Mouse (Mus musculus) gastrocnemius, postnatal 25 days (tissue): Measurements from ENCODE around the gene Syne2. TPM values are rescaled to one million over a fixed set of nuclear protein-coding genes. Genes with fewer than 3 reads are reported as not detected.

ENCODE experiments used
- DNase-seq: peaks from one replicate; pipeline ENCODE4 v3.0.0; 2022
- total RNA-seq, 2 experiments: library from RNA; stranded (reverse); gene quantifications; 1 replicate in 1 of 2; 2 replicates in 1 of 2; pipeline ENCODE4 v1.2.3; 2021

Syne2 gene
- total RNA-seq, 2 experiments from 2014 or later = 13.2 to 13.5 TPM

DNA sequence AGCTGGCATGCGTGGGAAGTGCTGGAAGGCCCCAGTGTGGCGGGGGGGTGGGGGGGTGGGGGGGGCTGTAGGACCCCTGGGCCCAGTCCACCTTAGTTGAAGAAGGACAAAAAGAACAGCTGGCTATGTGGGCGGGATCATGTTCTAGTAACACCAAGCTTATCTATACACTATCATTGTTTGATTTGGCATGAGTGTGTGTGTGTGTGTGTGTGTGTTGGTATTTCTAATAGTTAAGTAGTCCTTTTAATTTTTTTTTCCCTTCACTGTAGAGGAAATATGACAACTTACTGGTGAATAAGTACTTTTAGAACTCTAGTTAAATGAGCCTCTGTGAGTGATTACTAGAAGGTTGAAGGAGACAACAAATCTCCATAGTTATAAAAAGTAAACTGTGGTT is 230.0 kb downstream of the Syne2 start:
- DNase-seq = no peak

GRCm38 (mm10) chr12:76048672-76049071 is 230.7 kb downstream of the Syne2 start:
- no peak for DNase-seq

DNA sequence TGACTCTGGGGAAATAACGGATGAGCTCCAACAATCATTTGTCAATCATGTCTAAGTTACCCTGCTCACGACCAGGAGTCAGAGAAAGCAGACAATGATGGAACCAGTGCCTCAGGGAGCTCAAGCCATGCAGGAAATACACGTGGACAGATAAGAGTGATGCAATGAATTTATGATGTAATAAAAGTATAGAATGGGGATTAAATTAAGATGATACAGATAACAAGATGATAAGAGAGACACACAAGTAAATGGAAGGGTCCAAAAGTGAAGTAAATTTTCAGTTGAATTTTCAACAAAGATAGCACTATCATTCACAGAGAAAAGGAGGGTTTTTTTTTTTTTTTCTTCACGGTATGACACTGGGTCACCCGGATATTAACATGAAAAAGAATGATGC is 231.4 kb downstream of the Syne2 start:
- no peak for DNase-seq

DNA sequence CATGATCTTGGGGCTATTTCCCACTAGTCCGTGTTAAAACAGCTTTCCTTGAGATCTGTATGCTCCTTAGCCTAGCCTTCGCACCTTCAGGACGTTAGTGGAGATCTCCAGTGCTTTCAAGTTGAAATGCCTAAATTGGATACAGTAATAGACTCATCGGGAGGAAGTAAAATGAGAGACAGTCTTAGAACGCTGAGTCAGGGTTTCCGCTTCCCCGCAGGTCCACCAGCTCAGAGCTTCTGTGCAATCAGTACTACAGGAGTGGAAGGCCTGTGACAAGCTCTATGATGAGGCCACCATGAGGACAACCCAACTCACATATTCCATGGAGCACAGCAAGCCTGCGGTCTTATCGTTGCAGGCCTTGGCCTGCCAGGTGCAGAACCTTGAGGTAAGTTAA is 233.9 kb downstream of the Syne2 start:
- no peak for DNase-seq

DNA sequence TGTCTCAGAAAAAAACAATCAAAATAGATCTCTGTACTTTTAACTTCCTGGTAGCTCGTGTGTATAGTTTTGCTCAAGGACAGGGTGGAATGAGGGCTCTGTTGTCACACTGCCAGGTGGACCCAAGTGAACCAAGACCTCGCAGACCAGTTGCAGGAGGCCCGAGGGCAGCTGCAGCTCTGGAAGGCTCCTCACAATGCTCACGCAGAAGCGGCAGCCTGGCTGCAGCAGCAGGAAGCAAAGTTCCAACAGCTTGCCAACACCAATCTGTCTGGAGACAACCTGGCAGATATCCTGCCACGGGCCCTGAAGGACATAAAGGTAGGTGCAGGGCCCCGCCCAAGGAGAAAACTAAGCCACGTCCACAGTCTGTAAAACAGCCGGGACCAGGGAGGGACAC is 236.7 kb downstream of the Syne2 start:
- DNase-seq = no peak

DNA sequence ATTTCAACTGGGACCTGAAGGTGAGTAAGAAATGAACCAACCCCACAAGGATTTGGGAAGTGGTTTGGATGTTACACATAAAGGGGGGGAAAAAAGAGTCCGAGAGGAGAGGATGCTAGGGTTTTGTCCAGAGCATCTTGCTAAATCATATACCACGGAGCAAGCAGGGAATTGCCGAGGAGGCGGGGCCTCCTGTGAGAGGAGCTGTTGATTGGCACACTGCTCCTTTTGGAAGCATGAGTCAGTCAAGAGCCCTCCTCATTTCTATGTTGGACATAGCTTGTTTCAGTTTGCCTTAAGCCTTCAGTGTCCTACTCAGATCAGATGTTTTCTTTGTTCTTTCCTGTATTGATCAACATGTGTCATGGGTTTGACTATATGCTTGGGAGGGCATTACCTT is 245.1 kb downstream of the Syne2 start:
- DNase-seq = no peak

DNA sequence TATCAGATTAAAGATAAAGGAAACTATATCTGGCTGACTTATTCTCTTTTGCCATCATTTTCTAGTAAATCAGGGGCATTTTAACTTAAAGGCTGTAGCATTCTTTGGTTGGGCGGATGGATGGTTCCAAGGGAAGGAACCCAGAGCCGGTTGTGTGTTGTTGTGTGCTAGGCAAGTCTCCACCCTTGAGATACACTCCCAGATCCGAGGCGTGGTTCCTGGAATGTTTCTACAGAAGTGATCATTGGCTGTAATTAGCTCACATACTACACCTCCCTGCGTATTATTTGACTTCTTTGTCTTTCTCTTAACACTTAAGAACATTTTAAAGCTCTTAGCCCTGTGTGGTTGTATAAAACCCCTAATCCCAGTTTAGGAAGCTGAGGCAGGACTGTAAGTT is 252.5 kb downstream of the Syne2 start:
- no peak for DNase-seq

DNA sequence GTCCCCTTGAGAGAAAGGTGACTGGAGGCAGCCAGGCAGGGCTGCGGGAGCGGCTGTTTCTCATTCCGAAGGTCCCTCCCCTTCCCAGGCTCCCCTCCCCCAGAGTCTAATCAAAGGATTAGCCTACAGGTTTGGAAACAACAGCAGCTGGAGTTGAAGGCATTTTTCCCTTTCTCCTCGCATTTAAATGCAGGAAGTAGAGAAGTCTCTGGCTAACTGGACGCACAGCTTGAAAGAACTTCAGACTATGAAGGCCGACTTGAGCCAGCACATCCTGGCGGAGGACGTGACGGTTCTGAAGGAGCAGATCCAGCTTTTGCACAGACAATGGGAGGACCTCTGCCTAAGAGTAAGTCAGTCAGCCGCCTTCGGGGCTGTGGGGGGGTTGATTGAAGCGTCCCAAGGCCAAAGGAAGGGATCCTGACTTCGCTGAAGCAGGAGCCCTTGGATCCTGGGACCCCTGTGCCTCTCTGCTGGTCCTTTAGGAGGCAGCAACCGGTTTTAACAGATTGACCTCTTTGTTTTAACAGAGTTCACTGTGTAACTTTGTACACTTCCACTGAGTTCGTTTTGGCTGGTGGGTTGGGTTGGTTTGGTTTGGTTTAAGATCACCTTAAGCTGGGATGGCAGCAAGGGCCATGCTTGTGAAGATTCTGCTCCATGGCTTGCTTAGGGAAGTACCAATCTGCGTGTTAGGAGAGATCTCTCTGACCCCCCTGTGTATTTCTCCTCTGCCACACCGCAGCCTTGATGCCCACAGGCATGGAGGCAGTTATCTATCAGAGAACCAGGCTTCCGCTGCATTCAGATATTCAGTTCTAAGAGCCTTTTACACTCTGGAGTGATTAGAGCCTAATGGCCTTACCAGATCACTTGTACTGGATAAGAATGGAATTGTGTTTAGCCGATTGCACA is 254.3 kb downstream of the Syne2 start:
- DNase-seq = no peak

DNA sequence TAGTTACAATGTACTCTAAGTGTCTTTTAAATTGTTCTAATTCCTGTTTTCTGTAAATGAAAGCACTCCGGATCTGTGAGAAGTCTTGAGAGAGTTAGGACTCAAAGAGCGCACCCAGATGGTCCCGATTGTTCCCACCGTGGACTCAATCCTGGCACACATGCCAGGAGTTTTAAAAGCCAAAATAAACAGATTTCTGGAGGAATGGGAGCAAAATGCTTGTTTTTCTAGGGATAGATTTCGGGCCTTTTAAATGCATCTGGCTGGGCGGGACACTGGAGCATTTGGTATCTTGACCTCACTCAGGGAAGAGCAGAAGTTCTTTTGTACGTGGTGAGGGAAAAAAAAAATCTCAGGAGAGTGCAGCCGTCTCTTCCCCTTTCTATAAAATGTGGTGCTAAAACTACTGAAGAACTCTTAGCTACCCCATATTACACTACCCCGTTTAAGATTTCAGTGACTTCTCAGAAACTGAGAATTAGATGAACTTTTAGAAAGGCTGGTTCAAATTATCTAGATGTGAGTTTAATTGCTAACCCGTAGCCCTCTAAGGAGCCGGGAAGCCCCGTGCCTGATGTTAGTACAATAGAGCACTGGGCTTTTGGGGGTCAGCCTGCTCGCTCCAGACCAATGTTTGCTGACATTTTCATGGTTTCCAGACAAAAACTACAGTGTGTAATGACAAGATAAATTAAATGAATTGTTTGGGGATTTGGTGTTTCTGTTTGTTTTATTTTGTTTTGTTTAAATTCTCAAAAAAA is 255.3 kb downstream of the Syne2 start:
- DNase-seq = no peak

DNA sequence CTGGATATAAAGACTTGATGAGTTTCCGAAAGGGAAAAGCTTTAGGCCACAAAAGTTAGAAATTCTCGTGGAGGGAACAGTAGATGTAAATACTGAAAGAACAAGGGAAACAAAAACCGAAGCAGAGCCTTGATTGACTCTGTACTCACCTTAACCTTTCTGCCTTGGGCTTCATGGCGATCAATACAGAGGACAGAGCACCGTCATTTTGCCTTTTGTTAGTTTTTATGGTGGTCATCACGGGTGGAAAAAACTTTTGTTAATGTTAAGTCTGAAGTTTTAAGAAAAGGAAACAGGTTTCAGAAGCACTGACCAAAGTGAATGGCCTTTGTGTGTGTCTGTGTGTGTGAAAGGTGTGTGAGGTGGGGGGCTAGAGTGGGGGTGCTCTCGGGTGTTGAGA is 256.0 kb downstream of the Syne2 start:
- no peak for DNase-seq

DNA sequence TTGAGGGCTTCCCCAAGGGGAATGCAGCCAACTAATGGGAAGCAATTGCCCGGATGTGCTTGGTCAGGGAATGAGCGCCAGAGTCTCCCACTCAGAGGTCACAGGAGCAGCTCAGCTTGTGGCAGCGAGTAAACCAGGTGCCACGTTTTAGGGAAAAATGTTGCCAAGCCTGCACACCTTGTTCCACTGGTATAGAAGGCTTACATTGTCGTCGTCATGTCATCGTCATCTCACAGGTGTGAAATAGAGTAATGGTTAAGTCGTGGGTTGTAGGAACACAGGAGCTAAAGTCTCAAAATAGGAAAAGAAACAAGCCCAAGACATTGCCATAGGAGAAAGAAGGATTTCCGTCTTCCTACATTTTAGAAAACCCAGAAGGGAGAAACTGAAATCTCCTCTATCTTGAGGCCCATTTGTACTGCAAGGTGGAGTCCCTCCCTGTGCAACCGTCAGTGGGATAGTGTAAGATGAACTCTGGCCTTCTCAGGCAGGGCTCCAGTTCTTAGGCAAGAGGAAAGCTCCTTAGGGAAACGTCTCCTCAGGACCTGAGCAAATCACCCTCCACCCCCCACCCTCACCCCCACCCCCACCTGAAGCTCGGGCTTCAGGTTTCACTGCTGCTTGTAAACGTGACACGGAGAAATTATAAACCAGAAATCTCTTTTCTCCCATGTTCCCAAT is 263.1 kb downstream of the Syne2 start:
- DNase-seq = no peak

- peak; percentile 39 for DNase-seq
These were observed 263.8 kb downstream of the Syne2 start for GRCm38 (mm10) chr12:76081557-76082211.

- no peak for DNase-seq
These were observed 267.1 kb downstream of the Syne2 start for GRCm38 (mm10) chr12:76085066-76085465.

GRCm38 (mm10) chr12:76085956-76086905 is 268.3 kb downstream of the Syne2 start:
- DNase-seq = no peak

GRCm38 (mm10) chr12:76087025-76087424 is 269.1 kb downstream of the Syne2 start:
- no peak for DNase-seq

- DNase-seq = no peak
These were observed 275.0 kb downstream of the Syne2 start for GRCm38 (mm10) chr12:76092789-76093466.

DNA sequence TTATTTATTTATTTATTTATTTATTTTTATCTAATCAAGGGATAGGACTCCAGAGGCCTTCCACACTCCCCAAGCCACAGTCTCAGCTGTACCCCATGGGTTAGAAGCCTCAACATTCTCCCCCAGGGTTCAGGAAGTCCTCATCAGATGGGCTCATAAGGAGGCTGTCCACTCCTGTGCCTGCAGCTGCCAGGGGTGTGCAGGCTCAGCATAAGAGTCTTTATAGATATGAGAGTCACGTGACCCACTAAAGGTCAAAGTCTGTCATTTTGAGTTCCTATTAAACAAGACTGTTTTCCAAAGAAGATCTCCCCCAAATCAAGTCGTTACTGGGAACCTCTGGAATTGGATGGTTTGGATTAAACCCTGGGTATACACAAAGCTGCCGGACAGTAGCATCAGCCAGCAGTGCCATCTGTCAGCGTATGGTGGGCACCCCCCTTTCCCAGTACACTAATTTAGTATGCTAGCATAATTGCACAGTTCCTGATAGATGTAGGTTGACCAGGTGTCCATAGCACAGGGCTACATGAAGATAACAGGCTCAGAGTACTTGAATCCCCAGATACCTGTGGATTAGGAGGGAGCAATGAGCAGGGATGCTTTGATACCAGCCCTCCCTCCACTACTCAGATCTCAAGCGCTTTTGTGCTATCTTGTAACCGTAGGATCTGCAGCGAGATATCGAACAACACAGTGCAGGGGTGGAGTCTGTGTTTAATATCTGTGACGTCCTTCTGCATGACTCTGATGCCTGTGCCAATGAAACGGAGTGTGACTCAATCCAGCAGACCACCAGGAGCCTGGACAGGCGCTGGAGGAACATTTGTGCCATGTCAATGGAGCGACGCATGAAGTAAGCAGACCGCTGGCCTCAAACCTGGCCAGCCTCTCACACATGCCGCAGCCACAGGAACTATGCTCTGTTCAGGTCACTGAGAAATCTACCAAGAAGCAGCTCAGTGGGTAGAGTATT is 276.0 kb downstream of the Syne2 start:
- no peak for DNase-seq

DNA sequence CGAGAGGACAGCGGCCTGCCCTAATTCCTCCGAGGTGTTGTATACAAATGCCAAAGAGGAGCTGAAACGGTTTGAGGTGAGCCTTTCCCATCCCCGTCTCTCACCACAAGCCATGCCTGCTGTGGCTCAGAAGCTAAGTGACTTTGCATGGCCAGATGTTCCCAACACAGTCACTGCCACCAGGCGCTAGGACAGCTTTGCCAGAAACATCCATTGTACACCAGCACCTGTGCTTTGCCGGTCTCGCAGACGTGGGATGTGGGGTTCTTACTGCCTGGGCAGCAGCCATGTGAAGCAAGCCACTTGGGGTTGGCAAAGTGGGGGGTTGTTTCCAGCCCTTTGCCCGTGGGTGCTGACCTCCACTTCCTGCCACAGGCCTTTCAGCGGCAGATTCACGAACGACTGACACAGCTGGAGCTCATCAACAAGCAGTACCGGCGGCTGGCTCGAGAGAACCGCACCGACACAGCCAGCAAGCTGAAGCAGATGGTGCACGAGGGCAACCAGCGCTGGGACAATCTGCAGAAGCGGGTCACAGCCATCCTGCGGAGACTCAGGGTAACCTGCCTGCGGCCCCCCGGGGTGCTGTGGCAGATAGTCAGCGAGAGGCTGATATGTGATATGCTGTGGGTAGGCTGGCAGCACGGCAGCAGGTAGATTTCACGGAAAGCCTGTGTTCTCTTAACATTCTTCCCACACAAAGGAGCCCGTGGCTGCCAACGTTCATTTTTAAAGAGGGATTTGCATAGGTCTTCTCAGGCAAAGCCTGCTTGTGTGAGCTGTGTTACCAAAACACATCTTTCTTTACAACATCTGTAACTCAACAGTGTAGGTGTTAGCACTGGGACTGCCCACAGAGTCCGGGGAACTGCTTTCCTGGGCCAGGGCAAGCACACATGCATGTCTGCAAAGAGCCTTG is 277.4 kb downstream of the Syne2 start:
- no peak for DNase-seq
